Mouse (Mus musculus) limb, embryonic 13.5 days (tissue): ENCODE data around the gene Prpf4. TPM values are rescaled to one million over a fixed set of nuclear protein-coding genes. Genes with fewer than 3 reads are reported as not detected.

Experiments used
- ATAC-seq: fragments of 200-750 bp; cut with Nextera tagmentation; 2 replicates; pipeline ENCODE4 v1.8.0; 2017; ENCODE audit warnings: low read depth, moderate number of reproducible peaks, moderate TSS enrichment; ENCODE audit not compliant: low FRiP score
- H3K27ac ChIP-seq: fragments of 300-500 bp; sonication (generic); 2 replicates; pipeline ENCODE4 v1.5.1; 2015; ENCODE audit warnings: inconsistent platforms, mild to moderate bottlenecking, moderate library complexity
- H3K27me3 ChIP-seq: fragments of 300-500 bp; sonication (generic); 2 replicates; pipeline ENCODE4 v1.6.1; 2015; ENCODE audit warnings: mild to moderate bottlenecking, inconsistent platforms
- H3K36me3 ChIP-seq: fragments of 300-500 bp; sonication (generic); 2 replicates; pipeline ENCODE4 v1.6.1; 2015; ENCODE audit warnings: inconsistent platforms, mild to moderate bottlenecking, moderate library complexity
- H3K4me1 ChIP-seq: fragments of 300-500 bp; sonication (generic); 2 replicates; pipeline ENCODE4 v1.6.1; 2015; ENCODE audit warnings: inconsistent platforms
- H3K4me2 ChIP-seq: fragments of 300-500 bp; sonication (generic); replicated peaks from 2 replicates; pipeline ENCODE4 v1.6.1; 2015; ENCODE audit warnings: inconsistent platforms, mild to moderate bottlenecking, moderate library complexity
- H3K4me3 ChIP-seq: fragments of 300-500 bp; sonication (generic); 2 replicates; pipeline ENCODE4 v1.5.1; 2015; ENCODE audit warnings: moderate library complexity, mild to moderate bottlenecking, inconsistent platforms
- H3K9ac ChIP-seq: fragments of 300-500 bp; sonication (generic); 2 replicates; pipeline ENCODE4 v1.6.1; 2015; ENCODE audit warnings: mild to moderate bottlenecking, inconsistent platforms
- H3K9me3 ChIP-seq: fragments of 300-500 bp; sonication (generic); 2 replicates; pipeline ENCODE4 v1.6.1; 2016; ENCODE audit warnings: inconsistent platforms
- WGBS: fragments of 180-500 bp; shearing (Covaris S2); methylation state at CpG from one replicate; pipeline ENCODE4 v1.1.7; 2015; 5-methylcytosine and 5-hydroxymethylcytosine counted together
- polyA plus RNA-seq: library from polyadenylated mRNA; unstranded; fragments of >200 nt; fragmentation: Nextera tagmentation; extraction: Ambion mirVana; gene quantifications from 2 replicates; pipeline ENCODE4 v1.2.1, GENCODE M21; 2015

Gene Prpf4
- polyA plus RNA-seq, 1 experiment from 2014 or later = 27.9 TPM

- no peaks in the 10 kb centered on the region for H3K9me3 ChIP-seq
- peaks cover 86% of the 10 kb centered on the region for H3K36me3 ChIP-seq
- no peak overlapping the region for H3K9ac ChIP-seq
- ATAC-seq = no peak
- no peak overlapping the region for H3K4me2 ChIP-seq
- WGBS = 100% methylated on average over 1 of the region's 1 CpGs
- no peak overlapping the region for H3K27ac ChIP-seq
- H3K4me1 ChIP-seq = no peaks in the 10 kb centered on the region
- no peaks in the 10 kb centered on the region for H3K27me3 ChIP-seq
- no peak overlapping the region for H3K4me3 ChIP-seq
Observed at GRCm38 (mm10) chr4:62395806-62396205, 12.8 kb upstream of the Prpf4 start.

- Histone ChIP-seq H3K27me3 (no peaks in the 10 kb centered on the region), H3K4me1 (no peaks in the 10 kb centered on the region), H3K9me3 (no peaks in the 10 kb centered on the region), H3K9ac (no peak overlapping the region), H3K36me3 (peaks cover 88% of the 10 kb centered on the region), H3K4me2 (no peak overlapping the region), H3K4me3 (no peak overlapping the region), H3K27ac (no peak overlapping the region)
- 89% methylated on average over 4 of the region's 4 CpGs for WGBS
- no peak for ATAC-seq
Observed at GRCm38 (mm10) chr4:62397616-62398365, 10.8 kb upstream of the Prpf4 start.

- 94% methylated on average over 3 of the region's 3 CpGs for WGBS
- Histone ChIP-seq H3K9ac (no peak overlapping the region), H3K4me1 (no peaks in the 10 kb centered on the region), H3K4me2 (no peak overlapping the region), H3K36me3 (peaks cover 90% of the 10 kb centered on the region), H3K27me3 (no peaks in the 10 kb centered on the region), H3K9me3 (no peaks in the 10 kb centered on the region), H3K4me3 (no peak overlapping the region), H3K27ac (no peak overlapping the region)
- no peak for ATAC-seq
Observed at GRCm38 (mm10) chr4:62398956-62399355, 9.6 kb upstream of the Prpf4 start.

- peaks cover 40% of the 10 kb centered on the region for H3K36me3 ChIP-seq
- no peak for ATAC-seq
- peak overlapping the region; percentile 0; the same call in 1 of the 2 replicates for H3K4me3 ChIP-seq
- H3K9me3 ChIP-seq = no peaks in the 10 kb centered on the region
- no peaks in the 10 kb centered on the region for H3K27me3 ChIP-seq
- peaks cover 29% of the 10 kb centered on the region for H3K4me1 ChIP-seq
- WGBS = 84% methylated on average over 4 of the region's 4 CpGs
- no peak overlapping the region for H3K9ac ChIP-seq
- H3K4me2 ChIP-seq = peak overlapping the region; percentile 14; the same call in 1 of the 2 replicates
- H3K27ac ChIP-seq = no peak overlapping the region
Observed at GRCm38 (mm10) chr4:62406133-62406532, 2.5 kb upstream of the Prpf4 start.

DNA sequence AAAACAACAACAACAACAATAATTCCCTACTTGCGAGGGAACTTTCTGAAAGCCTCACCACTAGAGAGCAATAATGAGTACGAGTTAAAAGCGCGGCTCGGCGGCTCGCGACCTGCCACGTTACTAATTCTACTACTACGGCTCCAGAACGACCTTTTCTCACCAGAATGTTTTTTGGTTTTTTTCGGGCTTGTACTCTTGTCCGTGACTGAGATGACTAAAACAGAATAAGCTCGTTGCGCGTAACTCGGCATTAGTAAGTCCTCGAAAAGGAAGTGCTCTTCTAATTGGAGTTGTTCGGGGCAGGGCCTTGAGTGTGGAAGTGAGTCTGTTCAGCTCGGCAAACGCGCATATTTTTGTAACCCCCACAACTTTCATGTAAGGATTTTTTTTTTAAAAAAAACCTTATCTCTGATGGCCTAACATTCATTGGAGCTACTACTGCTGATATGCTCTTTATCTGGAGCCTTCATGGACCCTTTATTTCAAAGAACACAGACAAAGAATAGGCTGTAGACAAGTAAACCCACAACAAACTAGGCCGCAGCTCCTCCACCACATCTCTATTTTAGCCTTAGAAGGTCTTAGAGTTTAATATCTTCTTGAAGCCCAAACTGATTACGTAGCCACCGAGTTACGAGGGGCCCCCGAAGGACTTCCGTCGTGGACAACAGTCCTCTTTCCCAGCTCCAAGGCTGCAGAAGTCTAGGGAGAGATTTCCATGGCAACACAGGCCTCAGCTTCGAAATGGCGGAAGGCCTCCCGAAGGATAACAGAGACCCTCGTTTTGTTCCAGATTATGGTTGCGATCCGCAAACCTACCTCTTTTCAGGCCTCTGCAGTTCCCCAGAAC is 641 bp upstream of the Prpf4 start:
- ATAC-seq = peak; percentile 60
- Histone ChIP-seq H3K4me2 (peak overlapping the region; percentile 72), H3K9me3 (no peaks in the 10 kb centered on the region), H3K4me3 (peak overlapping the region; percentile 83), H3K4me1 (peaks cover 29% of the 10 kb centered on the region), H3K9ac (peak overlapping the region; percentile 83), H3K36me3 (peaks cover 40% of the 10 kb centered on the region), H3K27ac (peak overlapping the region; percentile 90), H3K27me3 (no peaks in the 10 kb centered on the region)
- WGBS = under 1% methylated on average over 35 of the region's 35 CpGs

DNA sequence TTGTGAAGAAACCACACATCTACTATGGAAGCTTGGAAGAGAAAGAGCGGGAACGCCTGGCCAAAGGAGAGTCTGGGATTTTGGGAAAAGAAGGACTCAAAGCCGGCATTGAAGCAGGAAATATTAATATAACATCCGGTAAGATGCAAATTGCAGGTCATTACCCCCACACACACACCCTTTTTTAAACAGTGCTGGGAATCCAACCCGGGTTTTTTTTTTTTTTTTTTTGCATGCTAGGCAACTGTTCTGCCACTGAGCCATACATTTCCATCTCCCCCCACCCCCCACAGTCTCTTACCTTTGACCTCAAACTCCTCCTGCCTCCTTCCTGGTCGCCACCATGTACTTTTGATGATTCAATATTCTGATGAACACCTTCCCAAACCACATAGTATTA is 1.0 kb downstream of the Prpf4 start:
- Histone ChIP-seq H3K4me1 (peaks cover 29% of the 10 kb centered on the region), H3K9me3 (no peaks in the 10 kb centered on the region), H3K36me3 (peaks cover 43% of the 10 kb centered on the region), H3K4me3 (peak overlapping the region; percentile 83), H3K9ac (peak overlapping the region; percentile 88), H3K27ac (peak overlapping the region; percentile 82), H3K27me3 (no peaks in the 10 kb centered on the region), H3K4me2 (peak overlapping the region; percentile 72)
- ATAC-seq = no peak
- WGBS = 28% methylated on average over 6 of the region's 6 CpGs

- Histone ChIP-seq H3K4me1 (peaks cover 29% of the 10 kb centered on the region), H3K4me3 (peak overlapping the region; percentile 83), H3K4me2 (peak overlapping the region; percentile 72), H3K9me3 (no peaks in the 10 kb centered on the region), H3K27ac (no peak overlapping the region), H3K36me3 (peaks cover 44% of the 10 kb centered on the region), H3K9ac (peak overlapping the region; percentile 88), H3K27me3 (no peaks in the 10 kb centered on the region)
- no peak for ATAC-seq
- WGBS = 83% methylated on average over 2 of the region's 2 CpGs
Observed at GRCm38 (mm10) chr4:62410325-62410724, 1.7 kb downstream of the Prpf4 start.

DNA sequence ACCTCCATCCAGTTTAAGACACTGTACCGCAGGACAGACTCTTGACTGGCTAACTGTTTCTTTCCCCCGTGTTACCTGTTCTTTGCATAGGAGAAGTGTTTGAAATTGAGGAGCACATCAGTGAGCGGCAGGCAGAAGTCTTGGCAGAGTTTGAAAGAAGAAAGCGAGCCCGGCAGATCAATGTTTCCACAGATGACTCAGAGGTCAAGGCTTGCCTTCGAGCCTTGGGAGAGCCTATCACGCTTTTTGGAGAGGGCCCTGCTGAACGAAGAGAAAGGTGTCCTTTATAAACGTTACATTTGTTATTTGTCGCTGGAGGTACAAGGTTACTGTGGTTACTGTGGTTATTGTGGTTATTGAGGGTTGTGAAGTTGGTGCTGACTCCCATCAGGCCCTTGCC is 3.0 kb downstream of the Prpf4 start:
- peaks cover 57% of the 10 kb centered on the region for H3K36me3 ChIP-seq
- no peak overlapping the region for H3K4me3 ChIP-seq
- no peaks in the 10 kb centered on the region for H3K9me3 ChIP-seq
- no peak overlapping the region for H3K9ac ChIP-seq
- no peak overlapping the region for H3K4me2 ChIP-seq
- no peaks in the 10 kb centered on the region for H3K27me3 ChIP-seq
- no peak overlapping the region for H3K27ac ChIP-seq
- WGBS = 93% methylated on average over 10 of the region's 10 CpGs
- ATAC-seq = no peak
- peaks cover 20% of the 10 kb centered on the region for H3K4me1 ChIP-seq

- 78% methylated on average over 8 of the region's 8 CpGs for WGBS
- H3K9ac ChIP-seq = no peak overlapping the region
- no peaks in the 10 kb centered on the region for H3K27me3 ChIP-seq
- no peak overlapping the region for H3K27ac ChIP-seq
- H3K4me2 ChIP-seq = no peak overlapping the region
- ATAC-seq = no peak
- H3K9me3 ChIP-seq = no peaks in the 10 kb centered on the region
- peaks cover 100% of the 10 kb centered on the region for H3K36me3 ChIP-seq
- H3K4me3 ChIP-seq = no peak overlapping the region
- H3K4me1 ChIP-seq = no peaks in the 10 kb centered on the region
Observed at GRCm38 (mm10) chr4:62418448-62418847, 9.9 kb downstream of the Prpf4 start.

DNA sequence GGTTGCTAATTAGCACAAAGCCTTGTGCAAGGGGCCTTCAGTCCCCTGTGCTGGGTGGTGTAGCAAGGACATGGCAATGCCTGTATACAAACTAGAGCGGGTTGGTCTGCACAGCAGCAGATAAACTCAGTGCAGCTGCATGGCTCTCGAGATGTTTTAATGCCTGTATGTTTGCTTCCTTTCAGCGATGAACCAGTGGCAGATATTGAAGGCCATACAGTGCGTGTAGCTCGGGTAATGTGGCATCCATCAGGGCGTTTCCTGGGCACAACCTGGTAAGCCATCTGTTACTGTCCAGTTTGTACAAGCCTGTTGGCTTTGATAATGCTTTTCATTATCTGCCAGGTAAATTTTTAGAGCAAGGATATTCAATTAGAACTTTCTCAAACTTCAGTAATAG is 10.5 kb downstream of the Prpf4 start:
- Histone ChIP-seq H3K27me3 (no peaks in the 10 kb centered on the region), H3K9me3 (no peaks in the 10 kb centered on the region), H3K4me3 (no peak overlapping the region), H3K4me2 (no peak overlapping the region), H3K36me3 (peaks cover 100% of the 10 kb centered on the region), H3K27ac (no peak overlapping the region), H3K9ac (no peak overlapping the region), H3K4me1 (no peaks in the 10 kb centered on the region)
- ATAC-seq = no peak
- whole genome bisulfite sequencing = 93% methylated on average over 6 of the region's 6 CpGs

DNA sequence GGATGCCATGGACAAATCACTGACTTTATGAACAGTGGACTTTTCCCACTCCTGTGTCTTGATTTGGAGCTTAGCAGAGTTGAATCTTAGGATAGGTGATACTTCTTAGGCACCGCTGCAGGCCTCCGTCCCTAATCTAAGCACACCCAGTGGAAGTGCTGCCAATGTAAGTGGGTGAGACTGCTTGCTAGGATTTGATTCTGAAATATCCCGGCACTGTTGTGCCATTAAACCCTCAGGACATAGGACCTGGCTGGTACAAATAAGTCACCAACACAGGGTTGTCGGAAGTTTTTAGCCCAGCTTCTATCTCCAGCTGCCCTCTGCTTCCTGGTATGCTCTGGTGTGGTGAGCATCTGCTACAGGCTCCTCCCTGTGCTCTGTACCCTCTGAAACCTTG is 17.3 kb downstream of the Prpf4 start:
- Histone ChIP-seq H3K9ac (no peak overlapping the region), H3K9me3 (no peaks in the 10 kb centered on the region), H3K4me2 (no peak overlapping the region), H3K27ac (no peak overlapping the region), H3K27me3 (no peaks in the 10 kb centered on the region), H3K36me3 (peaks cover 52% of the 10 kb centered on the region), H3K4me3 (no peak overlapping the region), H3K4me1 (no peaks in the 10 kb centered on the region)
- WGBS = 92% methylated on average over 4 of the region's 4 CpGs
- ATAC-seq = no peak

- WGBS = 73% methylated on average over 17 of the region's 17 CpGs
- H3K9ac ChIP-seq = no peak overlapping the region
- no peak overlapping the region for H3K4me2 ChIP-seq
- ATAC-seq = 0 out of 2 replicates have a peak, but pooled peaks have one; percentile 24
- H3K27me3 ChIP-seq = no peaks in the 10 kb centered on the region
- H3K4me1 ChIP-seq = no peaks in the 10 kb centered on the region
- no peaks in the 10 kb centered on the region for H3K9me3 ChIP-seq
- H3K36me3 ChIP-seq = peaks cover 29% of the 10 kb centered on the region
- no peak overlapping the region for H3K27ac ChIP-seq
- H3K4me3 ChIP-seq = no peak overlapping the region
Observed at GRCm38 (mm10) chr4:62427978-62428758, 19.6 kb downstream of the Prpf4 start.
